Mouse (Mus musculus): ENCODE measurements around the gene Slc25a26.

Gene Slc25a26

DNA sequence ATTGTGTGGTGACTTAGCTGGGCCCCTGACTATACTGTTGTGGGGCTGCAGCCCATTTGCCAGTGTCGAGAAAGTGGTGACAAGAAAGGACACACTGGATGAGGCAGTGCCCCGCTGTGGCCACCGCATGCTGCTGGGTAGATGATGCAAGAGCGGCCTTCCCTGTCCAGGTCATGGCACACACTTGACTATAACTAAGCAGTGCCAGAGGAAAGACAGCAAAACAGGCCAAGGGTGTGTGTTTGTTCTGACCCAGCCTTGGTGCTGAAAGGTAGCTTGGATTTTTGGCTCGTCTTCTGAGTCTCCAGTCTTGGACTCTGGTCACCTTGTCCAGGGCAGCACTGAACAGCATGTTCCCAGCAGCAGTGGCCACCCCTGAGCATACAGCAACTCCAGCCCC is 101.0 kb downstream of the Slc25a26 start:
- DNase-seq (ENCODE audit: low spot score), result no peak

- no peak for DNase-seq (ENCODE audit: low spot score)
These were observed 101.7 kb downstream of the Slc25a26 start for GRCm38 (mm10) chr6:94601811-94602210.

DNA sequence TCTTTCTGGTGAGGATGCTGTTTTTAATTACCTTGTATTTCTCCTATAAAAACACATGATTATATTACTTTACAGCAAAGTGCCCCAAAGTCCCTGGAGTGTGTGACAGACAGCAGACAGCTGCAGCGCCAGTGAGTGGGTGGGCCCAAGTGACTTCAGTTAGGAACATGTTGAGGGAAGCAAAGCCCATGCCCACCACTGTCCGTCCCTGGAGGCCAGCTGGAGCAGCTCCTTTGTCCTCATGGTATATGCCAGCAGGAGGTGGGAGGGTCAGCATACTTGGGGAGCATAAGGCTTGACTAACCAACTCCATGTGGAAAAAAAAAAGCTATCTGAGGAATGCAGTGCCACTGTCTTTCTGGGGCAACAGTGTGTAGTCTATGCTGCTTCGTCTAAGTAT is 103.9 kb downstream of the Slc25a26 start:
- DNase-seq (ENCODE audit: low spot score), result no peak

GRCm38 (mm10) chr6:94604546-94604945 is 104.4 kb downstream of the Slc25a26 start:
- DNase-seq (ENCODE audit: low spot score), result no peak

GRCm38 (mm10) chr6:94613235-94613895 is 113.2 kb downstream of the Slc25a26 start:
- no peak for DNase-seq (ENCODE audit: low spot score)

DNA sequence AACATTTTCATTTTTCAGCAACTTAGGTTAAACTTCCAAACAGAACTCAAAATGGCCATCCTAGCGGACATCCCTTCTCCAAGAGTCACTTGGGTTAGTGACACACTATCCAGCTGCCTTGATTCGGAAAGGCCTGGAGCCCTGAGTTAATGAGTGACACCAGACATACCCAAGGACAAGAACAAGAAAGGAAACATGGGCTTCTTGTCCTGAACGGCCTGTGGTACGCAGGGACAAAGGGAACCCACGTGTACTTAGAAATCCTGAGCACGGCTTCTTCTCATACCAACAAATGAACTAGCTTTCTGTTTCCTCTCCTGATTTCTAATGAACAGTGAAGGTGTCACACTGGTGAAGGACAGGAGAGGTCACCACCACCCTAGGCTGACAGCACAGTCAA is 114.2 kb downstream of the Slc25a26 start:
- DNase-seq (ENCODE audit: low spot score), result no peak

- DNase-seq (ENCODE audit: low spot score), result no peak
These were observed 115.8 kb downstream of the Slc25a26 start for GRCm38 (mm10) chr6:94615936-94616335.

DNA sequence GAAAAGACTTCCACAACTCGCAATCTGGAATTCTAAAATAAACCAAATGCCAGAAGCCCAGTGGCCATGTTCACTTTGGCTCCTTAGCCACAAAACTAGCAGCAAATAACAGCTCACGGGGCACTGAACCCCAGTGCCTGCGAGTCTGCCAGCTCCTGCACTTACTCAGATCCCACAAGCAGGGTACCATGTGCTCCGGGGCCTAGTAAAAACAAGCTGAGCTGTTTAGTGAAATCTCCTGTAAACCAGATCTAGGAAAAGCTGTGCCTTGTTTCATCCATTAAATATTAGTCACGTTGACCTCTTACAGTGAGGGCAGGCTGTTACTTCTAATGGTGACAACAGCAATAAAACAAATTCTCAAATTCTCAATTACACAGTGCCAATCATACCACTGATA is 118.5 kb downstream of the Slc25a26 start:
- DNase-seq (ENCODE audit: low spot score), result no peak

GRCm38 (mm10) chr6:94620287-94620686 is 120.2 kb downstream of the Slc25a26 start:
- DNase-seq (ENCODE audit: low spot score), result no peak

GRCm38 (mm10) chr6:94620801-94621301 is 120.7 kb downstream of the Slc25a26 start:
- no peak for DNase-seq (ENCODE audit: low spot score)

GRCm38 (mm10) chr6:94622983-94623382 is 122.9 kb downstream of the Slc25a26 start:
- peak; percentile 55 for DNase-seq (ENCODE audit: low spot score)

DNA sequence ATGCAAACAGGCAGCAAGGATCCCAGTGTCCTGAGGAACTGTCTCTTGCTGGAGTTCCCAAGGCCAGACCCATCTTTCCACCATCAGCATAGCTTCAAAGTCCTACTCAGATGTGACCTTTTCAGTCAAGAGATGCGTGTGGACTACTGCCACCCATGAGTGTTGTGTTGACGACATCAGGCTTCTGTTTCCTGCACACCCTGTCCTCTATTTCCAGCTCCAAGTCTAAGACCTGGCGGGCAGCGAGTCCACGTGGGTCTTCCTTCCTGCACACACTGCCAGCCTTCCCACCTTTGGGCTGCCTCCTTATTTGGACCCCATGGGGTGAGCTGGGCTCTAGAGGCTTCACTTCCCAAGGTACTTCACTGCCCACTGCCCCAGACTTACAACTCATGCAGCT is 124.4 kb downstream of the Slc25a26 start:
- no peak for DNase-seq (ENCODE audit: low spot score)

GRCm38 (mm10) chr6:94625896-94626295 is 125.8 kb downstream of the Slc25a26 start:
- no peak for DNase-seq (ENCODE audit: low spot score)

DNA sequence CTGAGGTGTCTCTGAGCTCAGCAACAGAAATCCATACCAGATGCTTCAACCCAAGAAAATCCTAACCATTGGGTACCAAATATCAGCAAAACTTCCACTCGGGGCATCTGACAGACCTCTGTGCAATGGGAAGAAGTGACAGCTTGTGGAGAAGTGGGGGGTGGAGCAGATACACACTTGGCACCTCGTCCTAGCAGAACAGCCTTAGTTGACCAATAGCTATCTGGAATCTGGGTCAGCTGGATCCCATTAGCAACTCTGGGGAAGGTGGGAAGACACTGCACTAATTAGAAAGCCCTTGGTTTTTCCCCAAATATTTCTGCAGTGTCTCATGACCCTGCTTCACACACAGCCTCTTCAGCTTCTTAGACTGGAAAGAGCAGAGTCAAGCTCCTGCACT is 126.7 kb downstream of the Slc25a26 start:
- DNase-seq (ENCODE audit: low spot score), result no peak

DNA sequence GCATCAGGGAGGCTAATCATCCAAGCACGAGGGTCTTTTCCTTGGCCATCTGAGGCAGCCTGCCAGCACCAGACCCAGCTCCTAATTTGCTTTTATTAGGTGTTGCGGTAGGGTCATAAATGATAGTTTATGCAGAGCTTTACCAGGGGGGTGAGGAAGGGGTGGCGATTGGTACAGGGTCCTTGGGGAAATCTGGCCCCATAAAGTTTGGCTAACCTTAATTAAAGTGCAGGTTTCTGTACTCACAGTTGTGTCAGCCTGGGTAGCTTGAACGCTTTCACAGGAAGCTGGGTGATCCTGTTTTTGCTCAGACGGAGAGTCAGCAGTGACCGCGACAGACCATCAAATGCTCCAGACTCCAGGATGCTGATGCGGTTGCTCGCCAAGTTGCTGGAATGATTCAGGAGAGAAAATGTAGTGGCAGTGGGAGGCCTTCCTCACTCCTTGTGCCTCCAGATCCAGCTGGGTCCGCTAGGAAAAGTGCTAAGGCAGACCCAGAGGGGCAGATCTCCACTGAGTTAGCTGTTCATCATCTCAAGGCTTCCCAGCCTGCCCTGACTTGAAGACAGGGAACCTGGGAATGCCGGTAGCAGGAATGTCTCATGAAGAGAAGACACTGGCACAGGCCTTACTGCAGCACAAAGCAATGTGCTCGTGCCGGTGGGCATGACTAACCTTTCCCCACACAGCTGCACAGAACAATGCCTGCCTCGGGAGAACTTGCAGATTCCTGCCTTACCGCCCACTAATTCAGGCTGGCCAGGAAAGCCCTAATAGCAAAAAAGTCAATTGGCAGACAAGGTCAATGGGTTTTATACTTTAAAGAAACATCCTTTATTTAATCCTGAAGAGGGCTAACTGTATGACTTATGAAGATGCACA is 127.8 kb downstream of the Slc25a26 start:
- DNase-seq (ENCODE audit: low spot score), result peak; percentile 37

DNA sequence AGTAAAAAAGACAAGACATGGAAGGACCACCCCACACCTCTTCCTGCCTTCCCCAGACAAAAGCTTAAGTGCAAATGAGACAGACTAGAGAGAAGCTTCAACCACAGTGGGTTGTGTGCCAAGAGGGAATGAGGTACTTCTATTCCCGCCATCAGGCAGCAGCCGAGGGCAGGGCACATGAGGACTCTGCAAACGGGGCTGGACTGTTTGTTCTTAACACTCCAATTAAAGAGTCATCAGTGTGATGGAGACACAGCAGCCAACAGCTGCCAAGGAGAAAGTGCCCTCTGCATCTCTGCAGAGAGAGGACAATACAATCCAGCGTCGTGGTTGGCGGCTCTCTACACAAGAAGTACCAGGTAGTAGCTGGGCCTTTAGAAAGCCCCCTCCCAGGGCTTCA is 128.7 kb downstream of the Slc25a26 start:
- no peak for DNase-seq (ENCODE audit: low spot score)

GRCm38 (mm10) chr6:94631051-94631778 is 131.1 kb downstream of the Slc25a26 start:
- no peak for DNase-seq (ENCODE audit: low spot score)

DNA sequence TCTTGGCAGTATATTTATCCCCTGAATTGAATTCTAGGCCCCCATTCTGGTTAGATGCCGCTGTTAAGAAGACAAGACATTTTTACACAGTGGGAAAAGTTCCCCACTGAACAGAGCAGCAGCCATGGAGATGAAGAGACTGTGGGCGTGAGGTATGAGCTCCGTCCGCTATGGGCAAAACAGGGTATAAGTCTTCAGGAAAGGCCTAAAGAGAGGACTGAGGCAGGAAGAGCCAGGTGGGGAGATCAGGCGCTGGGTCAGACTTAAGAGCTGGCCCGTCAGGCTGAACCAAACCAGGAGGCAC is 131.6 kb downstream of the Slc25a26 start:
- no peak for DNase-seq (ENCODE audit: low spot score)

- no peak for DNase-seq (ENCODE audit: low spot score)
These were observed 134.1 kb downstream of the Slc25a26 start for GRCm38 (mm10) chr6:94634274-94634673.

GRCm38 (mm10) chr6:94634710-94635109 is 134.6 kb downstream of the Slc25a26 start:
- no peak for DNase-seq (ENCODE audit: low spot score)

- no peak for DNase-seq (ENCODE audit: low spot score)
These were observed 135.2 kb downstream of the Slc25a26 start for GRCm38 (mm10) chr6:94635343-94635742.

- DNase-seq (ENCODE audit: low spot score), result no peak
These were observed 136.9 kb downstream of the Slc25a26 start for GRCm38 (mm10) chr6:94637024-94637434.

GRCm38 (mm10) chr6:94640297-94640696 is 140.2 kb downstream of the Slc25a26 start:
- peak; percentile 96 for DNase-seq (ENCODE audit: low spot score)
